Mouse (Mus musculus): Measurements from ENCODE around the gene Ccdc141. TPM values are rescaled to one million over a fixed set of nuclear protein-coding genes. Genes with fewer than 3 reads are reported as not detected.

Ccdc141 gene
- 10 to 100 TPM; 16.8 to 18.3 TPM for total RNA-seq (2021)

- no peak for DNase-seq
- intact Hi-C loops (cut with DNase I) = no loop called here
Observed at GRCm38 (mm10) chr2:77170633-77171105, at the start of gene Ccdc141. Gene Ccdc141, minus strand, starts transcription at chr2:77170636.

DNA sequence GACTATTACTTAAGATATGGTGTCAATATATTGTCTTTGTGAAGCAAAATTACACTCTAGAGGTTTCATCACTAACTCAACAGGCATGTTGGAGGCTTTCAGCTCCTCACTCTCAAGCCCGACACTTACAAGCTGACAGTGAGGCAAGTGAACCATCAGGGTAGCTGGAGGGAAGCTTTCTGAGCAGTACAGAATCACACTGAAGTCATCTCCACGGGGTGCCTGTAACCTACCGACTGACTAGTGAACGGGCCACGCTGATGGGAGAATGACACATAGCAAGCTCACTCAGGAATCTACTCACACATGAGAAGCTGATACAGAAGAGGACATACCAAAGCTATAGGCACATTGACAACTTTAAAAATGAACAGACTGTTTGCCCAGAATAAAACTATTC lies 42.4 kb upstream of the Ccdc141 start:
- no peak for DNase-seq
- intact Hi-C loops (cut with DNase I) = no loop called here

DNA sequence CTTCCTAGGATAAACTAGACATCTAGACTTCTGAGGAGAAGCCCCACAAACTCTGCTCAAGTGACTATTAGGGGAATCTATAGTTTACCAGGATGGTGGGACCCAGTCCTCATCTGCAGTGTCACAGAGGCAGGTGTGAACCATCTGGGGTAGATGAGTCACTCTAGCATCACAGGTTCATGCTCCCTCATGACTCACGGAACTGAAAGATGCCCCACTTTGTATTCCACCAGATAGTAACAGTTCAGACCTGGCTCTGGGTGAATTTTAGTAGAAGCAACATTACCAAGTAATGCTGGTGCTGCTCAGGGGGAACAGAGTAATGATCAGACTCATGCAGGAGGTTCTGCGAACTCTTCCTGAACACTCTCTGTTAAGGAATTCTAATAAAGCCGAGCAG lies 36.5 kb upstream of the Ccdc141 start:
- no peak for DNase-seq
- intact Hi-C loops (cut with DNase I) = no loop called here

- DNase-seq = no peak
Observed at GRCm38 (mm10) chr2:77203916-77204315, 33.5 kb upstream of the Ccdc141 start.

DNA sequence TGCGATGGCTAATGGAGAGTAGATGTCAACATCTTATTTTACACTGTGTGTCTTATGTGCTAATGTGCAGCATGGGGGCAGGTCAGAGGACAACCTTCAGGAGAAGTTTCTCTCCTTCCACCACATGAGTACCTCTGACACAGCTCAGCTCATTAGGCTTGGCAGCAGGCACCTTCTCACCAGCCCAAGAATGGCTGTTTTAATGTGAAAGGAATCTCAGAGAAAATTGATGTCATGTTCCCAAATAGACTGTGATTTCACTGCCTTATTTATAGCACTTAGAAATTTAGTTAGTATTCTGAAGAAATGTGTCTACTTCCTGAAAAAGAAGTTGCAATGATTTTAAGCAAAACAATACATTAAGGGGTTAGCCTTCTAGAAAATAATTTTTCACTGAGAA lies 31.5 kb upstream of the Ccdc141 start:
- DNase-seq = no peak
- intact Hi-C loops (cut with DNase I) = no loop called here

More at GRCm38 (mm10) chr2:77203916-77204315, 33.5 kb upstream of the Ccdc141 start:
- intact Hi-C loops (cut with DNase I) = no loop called here

- no peak for DNase-seq
- intact Hi-C loops (cut with DNase I) = no loop called here
Observed at GRCm38 (mm10) chr2:77200958-77201614, 30.6 kb upstream of the Ccdc141 start.

GRCm38 (mm10) chr2:77200379-77200778 lies 29.9 kb upstream of the Ccdc141 start:
- intact Hi-C loops (cut with DNase I) = no loop called here
- DNase-seq = no peak

DNA sequence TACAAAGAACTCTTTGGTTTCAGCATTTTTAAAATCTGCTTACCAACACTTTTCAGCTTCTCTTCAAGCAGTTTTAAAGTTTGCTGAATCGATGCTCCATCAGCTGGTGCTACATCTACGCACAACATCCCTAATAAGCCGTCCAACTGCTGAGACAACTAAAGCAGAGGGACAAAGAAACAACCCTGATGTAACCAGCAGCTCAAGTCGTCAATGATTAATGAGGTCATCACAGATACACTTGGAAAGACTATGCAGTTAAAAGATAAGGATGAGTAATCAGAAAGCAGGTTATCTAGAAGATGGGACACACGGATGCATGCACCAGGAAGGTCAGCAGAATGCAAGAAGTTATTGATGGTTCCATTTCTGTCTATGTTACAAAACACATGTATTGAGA lies 27.8 kb upstream of the Ccdc141 start:
- DNase-seq = no peak
- intact Hi-C loops (cut with DNase I) = no loop called here

DNA sequence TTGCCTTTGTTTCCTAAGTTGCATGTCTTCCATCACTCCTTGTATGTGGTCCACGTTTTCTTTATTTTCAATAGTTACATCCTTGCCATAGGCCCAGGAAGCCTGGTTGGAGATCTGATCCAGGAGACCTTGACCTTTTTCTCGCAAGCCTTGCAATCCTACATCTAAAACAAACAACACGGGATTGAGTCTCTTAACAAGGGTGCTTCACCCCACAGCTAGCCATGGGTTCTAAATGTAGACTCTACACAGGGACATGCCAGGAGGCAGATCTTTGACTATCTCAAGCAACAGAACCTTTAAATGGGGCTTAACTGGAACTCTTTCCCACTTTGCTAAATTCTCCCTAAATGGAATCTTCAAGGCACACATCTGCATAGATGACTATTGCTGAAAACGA lies 26.4 kb upstream of the Ccdc141 start:
- intact Hi-C loops (cut with DNase I) = no loop called here
- no peak for DNase-seq

- intact Hi-C loops (cut with DNase I) = no loop called here
Observed at GRCm38 (mm10) chr2:77195056-77195455, 24.6 kb upstream of the Ccdc141 start.

DNA sequence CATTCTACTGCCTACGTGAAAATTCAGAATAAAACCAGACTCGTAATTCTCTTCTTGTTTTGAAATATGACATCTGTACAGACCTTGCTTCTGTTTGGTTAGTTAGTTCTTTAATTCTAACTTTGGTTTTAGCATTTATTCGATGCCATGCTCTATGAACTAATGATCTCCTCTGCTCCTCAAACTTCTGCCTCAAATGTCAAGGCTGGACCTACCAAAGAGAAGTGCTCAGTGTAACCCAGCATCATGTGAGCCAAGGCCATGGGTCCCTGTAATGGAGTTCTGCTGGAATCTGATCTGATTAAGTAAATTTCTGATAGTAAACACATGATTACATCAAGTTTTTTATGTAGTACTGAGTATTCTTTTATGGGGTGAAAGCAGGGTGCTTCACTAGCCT lies 21.4 kb upstream of the Ccdc141 start:
- no peak for DNase-seq
- intact Hi-C loops (cut with DNase I) = no loop called here

More at GRCm38 (mm10) chr2:77195056-77195455, 24.6 kb upstream of the Ccdc141 start:
- DNase-seq = no peak

DNA sequence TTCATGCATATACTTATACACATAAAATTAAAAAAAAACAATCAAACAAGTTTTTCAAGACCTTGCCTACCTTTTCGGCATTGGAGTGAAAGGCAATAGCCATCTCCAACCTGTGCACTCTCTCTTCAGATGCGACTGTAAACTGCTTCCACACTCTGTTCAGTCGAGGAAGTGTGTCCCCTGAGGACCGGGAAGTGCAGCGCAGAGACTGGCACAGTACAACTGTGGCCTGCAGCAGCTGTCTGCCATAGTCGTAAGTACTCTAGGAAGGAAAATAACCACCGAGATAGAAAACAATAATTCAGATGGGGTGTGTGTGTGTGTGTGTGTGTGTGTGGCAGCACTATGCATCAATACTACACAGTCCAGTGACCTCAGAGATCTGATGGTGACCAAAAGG lies 20.5 kb upstream of the Ccdc141 start:
- no peak for DNase-seq
- intact Hi-C loops (cut with DNase I) = no loop called here

DNA sequence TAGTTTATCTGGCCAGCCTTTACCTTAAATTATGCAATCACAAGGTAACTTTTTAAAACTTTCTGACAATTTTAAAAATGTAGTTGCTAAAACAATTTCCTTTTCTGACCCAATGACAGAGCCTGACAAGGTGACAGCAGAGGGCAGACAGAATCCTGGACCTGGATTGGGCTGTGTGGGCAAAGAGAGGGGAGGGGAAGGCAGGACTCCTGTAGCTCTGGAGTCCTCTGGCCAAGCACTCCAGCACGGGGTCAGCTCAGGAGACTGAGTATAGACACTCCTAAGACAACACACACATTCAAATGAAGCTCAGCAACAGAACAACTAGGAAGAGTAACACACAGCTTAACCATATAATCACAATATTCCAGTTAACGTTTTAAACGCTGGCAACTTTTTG lies 19.9 kb upstream of the Ccdc141 start:
- intact Hi-C loops (cut with DNase I) = no loop called here
- DNase-seq = no peak

- no peak for DNase-seq
- intact Hi-C loops (cut with DNase I) = no loop called here
Observed at GRCm38 (mm10) chr2:77189671-77190070, 19.2 kb upstream of the Ccdc141 start.

DNA sequence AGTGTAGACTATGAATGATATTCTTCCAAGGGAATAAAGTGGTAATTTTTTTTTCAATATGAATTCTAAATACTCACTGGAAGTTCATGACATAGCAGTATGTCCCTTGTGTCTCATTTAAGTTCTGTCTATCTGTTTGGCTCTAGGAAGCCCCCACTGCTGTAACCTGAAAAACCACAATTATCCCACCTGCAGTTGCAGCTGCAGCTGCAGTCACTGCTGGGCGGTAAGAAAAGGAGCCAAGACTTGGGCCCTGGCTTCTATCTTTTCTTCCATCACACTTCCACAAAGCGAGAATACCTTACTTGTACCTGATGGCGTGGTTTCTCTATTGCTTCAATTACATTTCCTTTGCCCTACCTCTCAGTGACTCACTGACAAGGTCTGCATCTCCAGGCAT lies 17.1 kb upstream of the Ccdc141 start:
- no peak for DNase-seq
- intact Hi-C loops (cut with DNase I) = no loop called here

- intact Hi-C loops (cut with DNase I) = no loop called here
- no peak for DNase-seq
Observed at GRCm38 (mm10) chr2:77186912-77187311, 16.5 kb upstream of the Ccdc141 start.

DNA sequence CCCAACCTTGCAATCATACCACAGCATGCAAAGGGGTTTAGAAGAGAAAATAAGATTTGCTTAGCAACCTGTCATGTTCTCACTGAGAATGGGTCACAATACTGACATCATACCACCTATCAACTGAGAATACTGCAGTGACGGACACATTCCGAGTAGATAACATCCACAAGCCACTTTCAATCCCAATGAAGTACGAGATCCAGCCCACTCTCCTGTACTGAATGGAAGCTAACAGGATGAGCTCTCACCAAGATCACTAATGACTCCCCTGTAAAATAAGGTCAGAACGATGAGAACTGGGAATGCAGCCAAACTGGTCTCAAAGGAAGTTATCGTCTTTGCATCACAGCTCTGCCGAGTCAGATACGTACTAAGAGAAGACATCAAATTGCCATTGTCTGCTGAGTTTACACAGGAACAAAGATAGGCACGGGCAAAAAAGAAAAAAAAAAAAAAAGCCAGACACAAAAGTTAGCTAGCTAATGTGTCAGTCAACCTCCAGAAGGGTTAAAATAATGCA lies 13.7 kb upstream of the Ccdc141 start:
- DNase-seq = no peak
- intact Hi-C loops (cut with DNase I) = no loop called here

DNA sequence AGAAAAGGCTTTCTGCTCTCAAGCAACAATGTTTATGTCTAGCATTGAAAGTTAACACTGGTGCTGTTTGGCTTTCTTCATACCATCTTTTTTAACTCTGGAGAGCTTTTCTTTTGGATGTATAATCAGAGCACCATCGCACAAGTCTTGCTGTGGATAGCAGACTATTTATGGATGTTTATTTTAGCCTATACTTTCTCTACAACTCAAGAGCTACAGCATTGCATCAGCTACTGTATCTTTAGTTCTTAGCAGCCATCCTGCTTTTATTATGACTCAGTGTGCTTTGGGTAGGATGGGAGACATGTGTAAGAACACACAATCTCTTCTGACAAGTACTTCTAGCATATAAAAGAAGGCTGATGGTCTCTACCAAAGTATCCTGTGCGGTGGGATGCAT lies 13.2 kb upstream of the Ccdc141 start:
- no peak for DNase-seq
- intact Hi-C loops (cut with DNase I) = no loop called here

DNA sequence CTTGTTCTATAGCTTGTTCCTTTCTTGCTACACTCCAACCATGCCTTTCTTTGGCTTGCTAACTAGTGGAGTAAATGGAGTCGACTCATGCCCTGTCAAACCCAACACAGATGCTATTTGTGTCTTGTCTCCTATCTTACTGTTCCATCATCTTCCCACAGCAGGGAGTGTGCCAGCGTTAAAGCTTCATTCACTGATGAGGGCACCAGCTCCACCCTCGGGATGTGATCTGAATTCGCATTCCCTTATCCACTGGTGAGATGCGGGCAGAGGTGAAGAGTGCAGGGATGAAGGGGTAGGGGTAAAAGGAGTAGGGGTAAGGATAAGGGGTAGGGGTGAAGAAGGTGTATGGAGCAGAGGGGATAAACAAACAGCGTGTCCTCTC lies 12.6 kb upstream of the Ccdc141 start:
- DNase-seq = no peak
- intact Hi-C loops (cut with DNase I) = no loop called here

GRCm38 (mm10) chr2:77182271-77182995 lies 12.0 kb upstream of the Ccdc141 start:
- intact Hi-C loops (cut with DNase I) = no loop called here
- no peak for DNase-seq

DNA sequence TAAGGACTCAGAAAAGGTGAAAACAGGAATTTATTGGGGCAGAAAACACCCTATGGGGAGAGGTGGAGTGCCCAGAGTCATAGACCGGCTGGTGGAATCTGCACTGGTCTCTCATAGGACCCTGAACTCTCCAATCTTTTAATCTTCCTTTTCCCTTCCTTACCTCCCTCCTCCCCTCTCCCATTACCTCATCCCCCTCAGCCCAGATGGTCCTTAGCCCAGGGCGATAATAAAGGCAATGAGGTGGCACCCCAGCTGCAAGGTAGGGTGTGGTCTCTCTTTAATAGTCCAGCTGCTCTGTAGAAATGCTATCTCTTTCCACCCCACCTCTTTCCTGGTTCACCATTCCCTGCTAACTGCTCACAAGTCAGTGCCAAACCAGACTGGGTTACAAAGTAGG lies 7.0 kb upstream of the Ccdc141 start:
- DNase-seq = no peak
- intact Hi-C loops (cut with DNase I) = no loop called here

- DNase-seq = no peak
- intact Hi-C loops (cut with DNase I) = no loop called here
Observed at GRCm38 (mm10) chr2:77176413-77176812, 6.0 kb upstream of the Ccdc141 start.
